Mouse (Mus musculus): ENCODE measurements around the gene Ddah1. TPM values are rescaled to one million over a fixed set of nuclear protein-coding genes. Genes with fewer than 3 reads are reported as not detected.

The Ddah1 gene
- polyA plus RNA-seq, 1 experiment from 2014 or later: 39.4 TPM

- H3K4me3 ChIP-seq: no peak overlapping the region
- no peak overlapping the region for H3K27ac ChIP-seq
- no peaks in the 10 kb centered on the region; the same call in 1 of the 2 replicates for H3K4me1 ChIP-seq
- ATAC-seq (ENCODE audit: insufficient number of reproducible peaks, insufficient read depth, low FRiP score, low TSS enrichment, low read depth): no peak
- H3K9me3 ChIP-seq: no peaks in the 10 kb centered on the region
- no peak overlapping the region for H3K4me2 ChIP-seq
- no peaks in the 10 kb centered on the region for H3K27me3 ChIP-seq
- H3K36me3 ChIP-seq: no peaks in the 10 kb centered on the region
- no peak overlapping the region for H3K9ac ChIP-seq
- 54% methylated on average over 9 of the region's 9 CpGs for WGBS
Measured at GRCm38 (mm10) chr3:145743476-145744027, 14.9 kb upstream of the Ddah1 start.

- Histone ChIP-seq H3K27me3 (no peaks in the 10 kb centered on the region), H3K9me3 (no peaks in the 10 kb centered on the region), H3K4me2 (no peak overlapping the region), H3K9ac (no peak overlapping the region), H3K27ac (no peak overlapping the region), H3K4me1 (no peaks in the 10 kb centered on the region), H3K36me3 (no peaks in the 10 kb centered on the region), H3K4me3 (no peak overlapping the region)
- ATAC-seq (ENCODE audit: insufficient number of reproducible peaks, insufficient read depth, low FRiP score, low TSS enrichment, low read depth): no peak
- WGBS: 86% methylated on average over 1 of the region's 1 CpGs
Measured at GRCm38 (mm10) chr3:145748626-145749025, 9.8 kb upstream of the Ddah1 start.

GRCm38 (mm10) chr3:145756457-145756856 is 2.0 kb upstream of the Ddah1 start:
- peaks cover 10% of the 10 kb centered on the region for H3K4me1 ChIP-seq
- 80% methylated on average over 8 of the region's 8 CpGs for WGBS
- no peaks in the 10 kb centered on the region for H3K36me3 ChIP-seq
- H3K4me2 ChIP-seq: no peak overlapping the region
- no peak overlapping the region for H3K9ac ChIP-seq
- no peak overlapping the region for H3K4me3 ChIP-seq
- ATAC-seq (ENCODE audit: insufficient number of reproducible peaks, insufficient read depth, low FRiP score, low TSS enrichment, low read depth): no peak
- H3K9me3 ChIP-seq: no peaks in the 10 kb centered on the region
- H3K27me3 ChIP-seq: peaks cover 46% of the 10 kb centered on the region
- H3K27ac ChIP-seq: no peak overlapping the region

- H3K4me3 ChIP-seq: no peak overlapping the region
- H3K4me1 ChIP-seq: peaks cover 17% of the 10 kb centered on the region
- H3K27ac ChIP-seq: no peak overlapping the region
- ATAC-seq (ENCODE audit: insufficient number of reproducible peaks, insufficient read depth, low FRiP score, low TSS enrichment, low read depth): no peak
- no peaks in the 10 kb centered on the region for H3K9me3 ChIP-seq
- H3K4me2 ChIP-seq: no peak overlapping the region
- peaks cover 46% of the 10 kb centered on the region for H3K27me3 ChIP-seq
- H3K9ac ChIP-seq: no peak overlapping the region
- H3K36me3 ChIP-seq: no peaks in the 10 kb centered on the region
- WGBS: 66% methylated on average over 8 of the region's 8 CpGs
Measured at GRCm38 (mm10) chr3:145757177-145757576, 1.3 kb upstream of the Ddah1 start.

- Histone ChIP-seq H3K36me3 (no peaks in the 10 kb centered on the region), H3K4me2 (peak overlapping the region; percentile 99), H3K4me1 (peaks cover 17% of the 10 kb centered on the region), H3K9me3 (no peaks in the 10 kb centered on the region), H3K27ac (no peak overlapping the region), H3K4me3 (no peak overlapping the region), H3K9ac (no peak overlapping the region), H3K27me3 (peaks cover 46% of the 10 kb centered on the region)
- no peak for ATAC-seq (ENCODE audit: insufficient number of reproducible peaks, insufficient read depth, low FRiP score, low TSS enrichment, low read depth)
- 37% methylated on average over 4 of the region's 4 CpGs for WGBS
Measured at GRCm38 (mm10) chr3:145757844-145758243, 631 bp upstream of the Ddah1 start.

GRCm38 (mm10) chr3:145759379-145760209 is 1.1 kb downstream of the Ddah1 start:
- no peak; the same call in 1 of the 2 replicates for ATAC-seq (ENCODE audit: insufficient number of reproducible peaks, insufficient read depth, low FRiP score, low TSS enrichment, low read depth)
- Histone ChIP-seq H3K27me3 (peaks cover 46% of the 10 kb centered on the region), H3K4me2 (peak overlapping the region; percentile 99), H3K27ac (no peak overlapping the region), H3K9ac (peak overlapping the region; percentile 81), H3K4me3 (peak overlapping the region; percentile 71), H3K4me1 (peaks cover 19% of the 10 kb centered on the region), H3K36me3 (no peaks in the 10 kb centered on the region), H3K9me3 (no peaks in the 10 kb centered on the region)
- 13% methylated on average over 14 of the region's 14 CpGs for WGBS

- Histone ChIP-seq H3K9ac (no peak overlapping the region), H3K9me3 (no peaks in the 10 kb centered on the region), H3K4me3 (no peak overlapping the region), H3K4me2 (no peak overlapping the region), H3K4me1 (peaks cover 23% of the 10 kb centered on the region), H3K27ac (no peak overlapping the region), H3K27me3 (peaks cover 46% of the 10 kb centered on the region), H3K36me3 (no peaks in the 10 kb centered on the region)
- WGBS: 91% methylated on average over 3 of the region's 3 CpGs
- no peak for ATAC-seq (ENCODE audit: insufficient number of reproducible peaks, insufficient read depth, low FRiP score, low TSS enrichment, low read depth)
Measured at GRCm38 (mm10) chr3:145760547-145760946, 2.1 kb downstream of the Ddah1 start.

GRCm38 (mm10) chr3:145761501-145762170 is 3.2 kb downstream of the Ddah1 start:
- H3K27ac ChIP-seq: no peak overlapping the region
- H3K27me3 ChIP-seq: peaks cover 38% of the 10 kb centered on the region
- 49% methylated on average over 3 of the region's 3 CpGs for WGBS
- no peaks in the 10 kb centered on the region for H3K9me3 ChIP-seq
- H3K4me2 ChIP-seq: 0 out of 2 replicates have a peak overlapping the region, but pooled peaks have one; percentile 24
- no peak for ATAC-seq (ENCODE audit: insufficient number of reproducible peaks, insufficient read depth, low FRiP score, low TSS enrichment, low read depth)
- H3K9ac ChIP-seq: no peak overlapping the region
- H3K4me3 ChIP-seq: no peak overlapping the region
- H3K4me1 ChIP-seq: peaks cover 23% of the 10 kb centered on the region
- H3K36me3 ChIP-seq: no peaks in the 10 kb centered on the region

GRCm38 (mm10) chr3:145762957-145763641 is 4.6 kb downstream of the Ddah1 start:
- no peak overlapping the region for H3K4me2 ChIP-seq
- no peak overlapping the region for H3K4me3 ChIP-seq
- H3K36me3 ChIP-seq: no peaks in the 10 kb centered on the region
- H3K27me3 ChIP-seq: peaks cover 24% of the 10 kb centered on the region
- H3K27ac ChIP-seq: no peak overlapping the region
- WGBS: 89% methylated on average over 4 of the region's 4 CpGs
- no peak overlapping the region for H3K9ac ChIP-seq
- ATAC-seq (ENCODE audit: insufficient number of reproducible peaks, insufficient read depth, low FRiP score, low TSS enrichment, low read depth): no peak
- H3K4me1 ChIP-seq: peaks cover 23% of the 10 kb centered on the region
- no peaks in the 10 kb centered on the region for H3K9me3 ChIP-seq

- ATAC-seq (ENCODE audit: insufficient number of reproducible peaks, insufficient read depth, low FRiP score, low TSS enrichment, low read depth): no peak
- Histone ChIP-seq H3K36me3 (no peaks in the 10 kb centered on the region), H3K27me3 (peaks cover 19% of the 10 kb centered on the region), H3K27ac (no peak overlapping the region), H3K4me3 (no peak overlapping the region), H3K9ac (no peak overlapping the region), H3K4me1 (peaks cover 23% of the 10 kb centered on the region), H3K4me2 (no peak overlapping the region), H3K9me3 (no peaks in the 10 kb centered on the region)
- WGBS: 95% methylated on average over 3 of the region's 3 CpGs
Measured at GRCm38 (mm10) chr3:145763642-145763972, 5.1 kb downstream of the Ddah1 start.

- Histone ChIP-seq H3K27me3 (peaks cover 12% of the 10 kb centered on the region), H3K27ac (no peak overlapping the region), H3K9ac (no peak overlapping the region), H3K9me3 (no peaks in the 10 kb centered on the region), H3K4me2 (no peak overlapping the region), H3K4me3 (no peak overlapping the region), H3K36me3 (no peaks in the 10 kb centered on the region), H3K4me1 (peaks cover 19% of the 10 kb centered on the region)
- no peak for ATAC-seq (ENCODE audit: insufficient number of reproducible peaks, insufficient read depth, low FRiP score, low TSS enrichment, low read depth)
- 86% methylated on average over 2 of the region's 2 CpGs for WGBS
Measured at GRCm38 (mm10) chr3:145764416-145764815, 5.9 kb downstream of the Ddah1 start.
